Mouse (Mus musculus) embryonic fibroblast, embryonic 13.5 days (primary cell): ENCODE data around the gene Dnajb11.

Experiments used
- CTCF ChIP-seq: IDR thresholded peaks from 2 replicates; pipeline ENCODE4 v1.5.1; 2011; ENCODE audit warnings: mild to moderate bottlenecking, control low read depth, low read length, moderate library complexity, borderline replicate concordance; ENCODE audit not compliant: insufficient read depth
- POLR2A ChIP-seq: IDR thresholded peaks from 2 replicates; pipeline ENCODE4 v1.6.1; 2011; ENCODE audit warnings: low read depth, mild to moderate bottlenecking, control low read depth, low read length, moderate library complexity

DNA sequence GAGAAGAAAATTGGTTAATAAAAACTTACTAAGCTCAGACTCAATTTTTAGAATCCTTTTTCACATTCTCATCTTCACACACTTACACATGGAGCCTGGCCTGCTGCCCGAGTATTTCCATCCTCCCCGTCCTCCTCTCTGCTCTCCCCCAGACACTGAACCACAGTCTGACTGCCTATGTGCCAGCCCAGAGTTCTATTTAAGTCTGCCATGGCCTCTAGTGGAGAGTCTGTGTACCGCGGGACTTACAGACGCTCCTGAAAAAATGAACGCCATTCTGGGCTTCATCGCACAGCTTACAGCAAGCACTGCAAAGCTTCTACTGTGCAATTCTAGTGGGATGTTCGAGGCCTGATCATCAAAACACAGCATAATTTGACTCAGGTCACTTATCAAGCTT is 36.9 kb upstream of the Dnajb11 start:
- TF ChIP-seq POLR2A: no peak
- no peak for TF ChIP-seq CTCF
